Comparison of ENCODE assay signal across 30 mouse cellular contexts in the genomic region with DNA sequence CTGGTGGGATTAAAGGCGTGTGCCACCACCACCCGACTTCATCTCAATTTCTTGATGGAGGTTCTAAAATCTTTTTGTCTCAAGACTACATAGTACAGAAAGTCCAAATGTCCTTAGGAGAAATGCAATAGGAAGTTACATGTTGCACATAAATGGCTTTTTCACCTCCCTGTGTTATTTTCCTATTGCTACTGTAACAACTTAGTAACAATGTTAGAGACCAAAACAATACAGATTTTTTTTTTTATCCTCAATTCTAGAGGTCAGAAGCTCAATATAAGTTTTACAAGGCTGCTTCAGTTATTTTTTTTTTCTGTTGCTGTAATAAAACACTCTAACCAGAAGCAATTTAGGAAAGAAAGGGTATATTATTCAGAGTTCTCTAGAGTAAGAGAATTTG.
"Had no signal": no experiment of that assay in that cellular context is flagged by ENCODE, and none has a peak within 500 bp of the region (broad histone marks: within the 10 kb centered on the region; RNA-seq: fewer than 3 reads in every experiment).

No protein-coding gene starts in this region.

- DNase-seq: heart, postnatal 10 days; heart, postnatal 14 days; heart, postnatal 36 days; heart, postnatal 4 days; kidney, adult 11 months; kidney, adult 18-20 months; kidney, adult 2 months; kidney, adult 8-10 months; kidney, adult 9 months; kidney, postnatal 10 days; kidney, postnatal 14 days; kidney, postnatal 25 days; kidney, postnatal 36 days; kidney, postnatal 4 days; layer of hippocampus, adult 9-11 months; layer of hippocampus, postnatal 36 days had no signal

- H3K4me3 ChIP-seq: heart, embryonic 12.5 days; heart, embryonic 13.5 days; heart, embryonic 15.5 days; hindbrain, embryonic 10.5 days; hindbrain, embryonic 12.5 days; hindbrain, embryonic 13.5 days; hindbrain, embryonic 15.5 days; intestine, embryonic 15.5 days; kidney, embryonic 15.5 days; layer of hippocampus, adult 2 months; left cerebral cortex, adult 2 months had no signal

- H3K9ac ChIP-seq: heart, embryonic 12.5 days; heart, embryonic 13.5 days; heart, embryonic 15.5 days; hindbrain, embryonic 12.5 days; hindbrain, embryonic 13.5 days; hindbrain, embryonic 14.5 days; hindbrain, embryonic 15.5 days; intestine, embryonic 15.5 days; kidney, embryonic 15.5 days had no signal

- H3K27me3 ChIP-seq: heart, embryonic 12.5 days; heart, embryonic 13.5 days; heart, embryonic 15.5 days; hindbrain, embryonic 12.5 days; hindbrain, embryonic 13.5 days; hindbrain, embryonic 15.5 days; intestine, embryonic 15.5 days; kidney, embryonic 15.5 days had no signal

- H3K9me3 ChIP-seq: heart, embryonic 12.5 days; heart, embryonic 13.5 days; heart, embryonic 15.5 days; hindbrain, embryonic 10.5 days; hindbrain, embryonic 12.5 days; hindbrain, embryonic 13.5 days; hindbrain, embryonic 15.5 days; intestine, embryonic 15.5 days; kidney, embryonic 15.5 days had no signal

- H3K27ac ChIP-seq: heart, embryonic 13.5 days; heart, embryonic 15.5 days; hindbrain, embryonic 10.5 days; hindbrain, embryonic 12.5 days; hindbrain, embryonic 13.5 days; hindbrain, embryonic 14.5 days; hindbrain, embryonic 15.5 days; hindbrain, postnatal 0 days; intestine, embryonic 15.5 days; kidney, embryonic 15.5 days; kidney, postnatal 0 days; layer of hippocampus, adult 2 months; left cerebral cortex, adult 2 months had no signal

- H3K36me3 ChIP-seq: heart, embryonic 12.5 days; heart, embryonic 13.5 days; heart, embryonic 15.5 days; hindbrain, embryonic 10.5 days; hindbrain, embryonic 12.5 days; hindbrain, embryonic 13.5 days; hindbrain, embryonic 15.5 days; intestine, embryonic 15.5 days; kidney, embryonic 15.5 days had no signal
